Mouse (Mus musculus) liver, embryonic 12.5 days (tissue): ENCODE results near the gene Gm21992. TPM values are rescaled to one million over a fixed set of nuclear protein-coding genes. Genes with fewer than 3 reads are reported as not detected.

ENCODE experiments used
- ATAC-seq: fragments of 200-750 bp; cut with Nextera tagmentation; 2 replicates; pipeline ENCODE4 v1.8.0; 2017; ENCODE audit warnings: moderate number of reproducible peaks, mild to moderate bottlenecking, moderate library complexity
- H3K27ac ChIP-seq: fragments of 300-500 bp; sonication (generic); 2 replicates; pipeline ENCODE4 v1.5.1; 2016; ENCODE audit warnings: mild to moderate bottlenecking
- H3K27me3 ChIP-seq: fragments of 300-500 bp; sonication (generic); replicated peaks from 2 replicates; pipeline ENCODE4 v1.6.1; 2016; ENCODE audit warnings: mild to moderate bottlenecking, moderate library complexity
- H3K36me3 ChIP-seq: fragments of 300-500 bp; sonication (generic); 2 replicates; pipeline ENCODE4 v1.6.1; 2016; ENCODE audit warnings: mild to moderate bottlenecking, moderate library complexity
- H3K4me1 ChIP-seq: fragments of 300-500 bp; sonication (generic); 2 replicates; pipeline ENCODE4 v1.6.1; 2016
- H3K4me2 ChIP-seq: fragments of 300-500 bp; sonication (generic); 2 replicates; pipeline ENCODE4 v1.6.1; 2016; ENCODE audit warnings: mild to moderate bottlenecking, moderate library complexity
- H3K4me3 ChIP-seq: fragments of 300-500 bp; sonication (generic); 2 replicates; pipeline ENCODE4 v1.5.1; 2016; ENCODE audit warnings: mild to moderate bottlenecking, moderate library complexity
- H3K9ac ChIP-seq: fragments of 300-500 bp; sonication (generic); 2 replicates; pipeline ENCODE4 v1.6.1; 2016; ENCODE audit warnings: mild to moderate bottlenecking, moderate library complexity
- H3K9me3 ChIP-seq: fragments of 300-500 bp; sonication (generic); replicated peaks from 2 replicates; pipeline ENCODE4 v1.6.1; 2016; ENCODE audit warnings: mild to moderate bottlenecking, moderate library complexity
- WGBS: fragments of 180-500 bp; shearing (Covaris S2); methylation state at CpG from one replicate; pipeline ENCODE4 v1.1.7; 2016; ENCODE audit not compliant: insufficient replicate concordance; 5-methylcytosine and 5-hydroxymethylcytosine counted together
- polyA plus RNA-seq: library from polyadenylated mRNA; unstranded; fragments of >200 nt; fragmentation: Nextera tagmentation; extraction: Ambion mirVana; gene quantifications from 2 replicates; pipeline ENCODE4 v1.2.1, GENCODE M21; 2016

Gm21992 gene
- polyA plus RNA-seq, 1 experiment from 2014 or later = 18.9 TPM

GRCm38 (mm10) chr19:4811909-4812242 is 464 bp upstream of the Gm21992 start:
- Histone ChIP-seq H3K4me2 (peak overlapping the region; percentile 90), H3K27me3 (no peaks in the 10 kb centered on the region), H3K9me3 (no peaks in the 10 kb centered on the region; the same call in 1 of the 2 replicates), H3K9ac (peak overlapping the region; percentile 89), H3K4me1 (peaks cover 36% of the 10 kb centered on the region), H3K36me3 (peaks cover 11% of the 10 kb centered on the region; the same call in 1 of the 2 replicates), H3K4me3 (peak overlapping the region; percentile 96), H3K27ac (peak overlapping the region; percentile 96)
- no peak; the same call in 1 of the 2 replicates for ATAC-seq
- WGBS = 4% methylated on average over 12 of the region's 12 CpGs

- peak overlapping the region; percentile 89 for H3K9ac ChIP-seq
- no peak for ATAC-seq
- peaks cover 47% of the 10 kb centered on the region for H3K4me1 ChIP-seq
- peaks cover 18% of the 10 kb centered on the region; the same call in 1 of the 2 replicates for H3K36me3 ChIP-seq
- under 1% methylated on average over 17 of the region's 17 CpGs for whole genome bisulfite sequencing
- peak overlapping the region; percentile 90 for H3K4me2 ChIP-seq
- H3K27me3 ChIP-seq = no peaks in the 10 kb centered on the region
- peak overlapping the region; percentile 96 for H3K27ac ChIP-seq
- H3K9me3 ChIP-seq = no peaks in the 10 kb centered on the region; the same call in 1 of the 2 replicates
- H3K4me3 ChIP-seq = peak overlapping the region; percentile 96
Observed at GRCm38 (mm10) chr19:4810746-4811062, 708 bp downstream of the Gm21992 start.

GRCm38 (mm10) chr19:4810309-4810708 is 1.1 kb downstream of the Gm21992 start:
- WGBS = under 1% methylated on average over 14 of the region's 14 CpGs
- H3K27ac ChIP-seq = peak overlapping the region; percentile 96

DNA sequence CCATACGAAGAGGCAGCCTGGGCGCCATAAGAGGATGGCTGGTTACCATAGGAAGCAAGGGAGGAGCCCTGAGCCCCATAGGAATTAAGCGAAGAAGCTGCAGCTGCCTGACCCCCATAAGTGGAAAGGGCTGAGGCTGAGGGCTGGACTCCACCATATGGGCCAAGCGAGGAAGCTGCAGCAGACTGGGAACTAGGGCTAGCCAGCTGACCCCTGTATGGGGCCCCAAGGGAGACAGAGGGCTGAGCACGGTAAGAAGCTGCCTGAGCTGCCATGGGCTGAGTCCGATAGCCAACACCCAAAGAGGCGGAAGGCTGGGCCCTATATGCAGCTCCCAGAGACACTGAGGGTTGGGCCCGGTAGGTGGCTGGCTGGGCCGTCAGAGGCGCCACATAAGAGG is 8.1 kb downstream of the Gm21992 start:
- no peak for ATAC-seq
- Histone ChIP-seq H3K27ac (no peak overlapping the region), H3K4me2 (no peak overlapping the region), H3K9ac (no peak overlapping the region), H3K36me3 (peaks cover 84% of the 10 kb centered on the region), H3K4me1 (peaks cover 51% of the 10 kb centered on the region), H3K9me3 (no peaks in the 10 kb centered on the region), H3K27me3 (no peaks in the 10 kb centered on the region), H3K4me3 (no peak overlapping the region)
- WGBS = 81% methylated on average over 10 of the region's 10 CpGs

More at GRCm38 (mm10) chr19:4810309-4810708, 1.1 kb downstream of the Gm21992 start:
- Histone ChIP-seq H3K9ac (peak overlapping the region; percentile 89), H3K27me3 (no peaks in the 10 kb centered on the region), H3K9me3 (no peaks in the 10 kb centered on the region; the same call in 1 of the 2 replicates), H3K4me3 (peak overlapping the region; percentile 96), H3K4me2 (peak overlapping the region; percentile 90), H3K36me3 (peaks cover 19% of the 10 kb centered on the region; the same call in 1 of the 2 replicates), H3K4me1 (peaks cover 51% of the 10 kb centered on the region)
- no peak for ATAC-seq

GRCm38 (mm10) chr19:4802691-4803091 is 8.7 kb downstream of the Gm21992 start:
- no peak overlapping the region for H3K27ac ChIP-seq
- H3K4me2 ChIP-seq = no peak overlapping the region
- H3K27me3 ChIP-seq = no peaks in the 10 kb centered on the region
- 90% methylated on average over 7 of the region's 7 CpGs for WGBS
- H3K36me3 ChIP-seq = peaks cover 86% of the 10 kb centered on the region
- no peak overlapping the region for H3K4me3 ChIP-seq
- H3K4me1 ChIP-seq = peaks cover 51% of the 10 kb centered on the region
- no peaks in the 10 kb centered on the region for H3K9me3 ChIP-seq
- no peak for ATAC-seq
- no peak overlapping the region for H3K9ac ChIP-seq

- H3K27me3 ChIP-seq = no peaks in the 10 kb centered on the region
- no peak overlapping the region for H3K9ac ChIP-seq
- no peak overlapping the region for H3K27ac ChIP-seq
- no peak overlapping the region for H3K4me2 ChIP-seq
- H3K9me3 ChIP-seq = no peaks in the 10 kb centered on the region
- H3K4me1 ChIP-seq = peaks cover 51% of the 10 kb centered on the region
- 90% methylated on average over 5 of the region's 5 CpGs for WGBS
- peaks cover 82% of the 10 kb centered on the region for H3K36me3 ChIP-seq
- no peak for ATAC-seq
- no peak overlapping the region for H3K4me3 ChIP-seq
Observed at GRCm38 (mm10) chr19:4799083-4799482, 12.3 kb downstream of the Gm21992 start.

DNA sequence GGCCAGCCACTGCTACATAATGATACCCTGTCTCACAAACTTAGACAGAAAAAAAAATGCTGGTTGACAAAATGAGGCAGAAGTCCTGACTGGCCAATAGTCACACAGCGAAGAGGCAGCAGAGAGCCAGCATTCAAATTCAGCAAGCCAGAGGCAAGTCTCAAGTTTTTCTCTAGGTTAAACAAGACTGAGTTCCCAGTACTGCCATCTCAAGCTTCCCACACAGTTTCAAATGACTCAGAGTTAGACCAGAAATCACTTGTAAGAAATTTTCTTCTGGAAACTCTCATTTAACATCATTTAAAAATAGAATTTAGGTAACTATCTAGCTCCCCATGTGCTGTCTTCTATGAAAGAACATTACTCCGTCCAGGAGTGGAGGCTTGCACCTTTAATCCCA is 13.6 kb downstream of the Gm21992 start:
- H3K27ac ChIP-seq = 0 out of 2 replicates have a peak overlapping the region, but pooled peaks have one; percentile 28
- peaks cover 70% of the 10 kb centered on the region for H3K36me3 ChIP-seq
- H3K4me3 ChIP-seq = no peak overlapping the region

GRCm38 (mm10) chr19:4795929-4796328 is 15.5 kb downstream of the Gm21992 start:
- Histone ChIP-seq H3K4me2 (no peak overlapping the region), H3K4me1 (peaks cover 60% of the 10 kb centered on the region), H3K4me3 (no peak overlapping the region), H3K36me3 (peaks cover 68% of the 10 kb centered on the region), H3K9ac (no peak overlapping the region), H3K27ac (peak overlapping the region; percentile 58), H3K9me3 (no peaks in the 10 kb centered on the region), H3K27me3 (no peaks in the 10 kb centered on the region)
- WGBS = 56% methylated on average over 1 of the region's 1 CpGs
- ATAC-seq = no peak

More for the DNA sequence above, 13.6 kb downstream of the Gm21992 start:
- Histone ChIP-seq H3K9me3 (no peaks in the 10 kb centered on the region), H3K27me3 (no peaks in the 10 kb centered on the region), H3K4me1 (peaks cover 43% of the 10 kb centered on the region), H3K4me2 (no peak overlapping the region), H3K9ac (no peak overlapping the region)
- no peak for ATAC-seq
- WGBS = 90% methylated on average over 2 of the region's 2 CpGs

DNA sequence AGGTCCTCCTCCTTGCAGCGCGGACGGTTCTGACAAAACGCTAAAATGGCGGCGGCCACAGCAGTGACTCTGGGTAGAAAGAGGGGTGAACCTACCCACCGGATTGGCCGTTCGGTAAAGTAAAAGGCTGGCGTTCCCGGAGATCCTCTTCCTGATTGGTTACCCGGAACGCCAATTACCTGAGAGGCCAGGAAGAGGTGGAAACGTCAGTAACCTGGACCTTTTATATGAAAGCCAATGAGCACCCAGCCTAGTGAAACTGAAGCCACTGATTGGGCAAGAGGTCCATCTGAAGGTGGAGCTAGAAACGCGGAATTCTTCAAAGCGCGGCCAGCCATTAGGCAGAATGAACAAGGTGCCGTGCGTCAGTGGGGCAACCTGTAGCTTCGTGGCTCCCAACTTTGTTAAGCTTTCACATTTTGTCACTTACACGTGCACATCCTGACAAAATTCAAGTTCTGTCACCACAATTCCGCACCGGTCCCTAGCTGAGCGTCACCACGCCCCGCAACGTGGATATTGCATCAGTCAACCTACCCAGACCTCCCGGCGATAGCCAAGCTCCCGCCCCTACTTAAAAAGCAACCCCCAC is 17.5 kb downstream of the Gm21992 start, which contains the start of gene Rbm4:
Rbm4 (minus strand) TSS at position 71 of the 592 bp plus-strand sequence.
- Histone ChIP-seq H3K4me3 (peak within 1 kb of the TSS; percentile 79), H3K36me3 (peaks cover 67% of the 10 kb centered on the region), H3K27ac (peak within 1 kb of the TSS; percentile 89), H3K4me1 (peaks cover 76% of the 10 kb centered on the region), H3K4me2 (peak within 1 kb of the TSS; percentile 88), H3K9ac (peak within 1 kb of the TSS; percentile 81), H3K27me3 (no peaks in the 10 kb centered on the region), H3K9me3 (no peaks in the 10 kb centered on the region)
- ATAC-seq = peak; percentile 97
- under 1% methylated on average over 31 of the region's 31 CpGs for WGBS

- Histone ChIP-seq H3K36me3 (peaks cover 67% of the 10 kb centered on the region), H3K9ac (peak overlapping the region; percentile 81), H3K4me1 (peaks cover 76% of the 10 kb centered on the region), H3K27me3 (no peaks in the 10 kb centered on the region), H3K4me2 (peak overlapping the region; percentile 88), H3K27ac (peak overlapping the region; percentile 89), H3K9me3 (no peaks in the 10 kb centered on the region), H3K4me3 (peak overlapping the region; percentile 79)
- ATAC-seq = peak; percentile 42
- WGBS = under 1% methylated on average over 16 of the region's 16 CpGs
Observed at GRCm38 (mm10) chr19:4793281-4793830, 18.1 kb downstream of the Gm21992 start.

DNA sequence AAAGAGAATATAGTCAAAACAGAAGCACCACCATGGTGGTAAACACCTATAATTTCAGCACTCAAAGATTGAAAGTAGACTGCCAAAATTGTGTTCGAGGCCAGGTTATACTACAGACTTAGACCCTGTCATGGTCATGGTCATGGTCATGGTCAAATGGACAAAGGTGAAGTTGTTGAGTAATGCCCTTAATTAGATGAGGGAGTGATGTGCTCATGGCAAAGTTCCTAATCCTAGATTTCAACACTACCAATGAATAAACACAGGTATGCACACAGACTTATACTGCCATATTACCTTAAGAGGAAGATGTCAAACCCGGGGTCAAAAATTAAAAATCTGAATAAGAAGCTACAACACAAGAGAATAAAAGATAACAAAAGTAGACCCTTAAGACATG is 25.1 kb downstream of the Gm21992 start:
- peaks cover 99% of the 10 kb centered on the region for H3K36me3 ChIP-seq
- no peak overlapping the region for H3K4me3 ChIP-seq
- H3K4me1 ChIP-seq = peaks cover 34% of the 10 kb centered on the region
- no peak overlapping the region for H3K9ac ChIP-seq
- no peak overlapping the region for H3K27ac ChIP-seq
- H3K4me2 ChIP-seq = no peak overlapping the region
- no peaks in the 10 kb centered on the region for H3K27me3 ChIP-seq
- no peak for ATAC-seq
- 92% methylated on average over 2 of the region's 2 CpGs for WGBS
- no peaks in the 10 kb centered on the region for H3K9me3 ChIP-seq

GRCm38 (mm10) chr19:4785206-4785605 is 26.2 kb downstream of the Gm21992 start:
- no peaks in the 10 kb centered on the region for H3K9me3 ChIP-seq
- no peak overlapping the region for H3K4me3 ChIP-seq
- H3K27ac ChIP-seq = no peak overlapping the region
- no peak overlapping the region for H3K9ac ChIP-seq
- ATAC-seq = no peak
- peaks cover 23% of the 10 kb centered on the region for H3K4me1 ChIP-seq
- 82% methylated on average over 7 of the region's 7 CpGs for WGBS
- no peak overlapping the region for H3K4me2 ChIP-seq
- peaks cover 99% of the 10 kb centered on the region for H3K36me3 ChIP-seq
- no peaks in the 10 kb centered on the region for H3K27me3 ChIP-seq
